Mouse (Mus musculus): Measurements from ENCODE around the gene Itpr1.
A peak's percentile ranks its signal among the peaks of the same experiment; 100 is the strongest.

The Itpr1 gene

DNA sequence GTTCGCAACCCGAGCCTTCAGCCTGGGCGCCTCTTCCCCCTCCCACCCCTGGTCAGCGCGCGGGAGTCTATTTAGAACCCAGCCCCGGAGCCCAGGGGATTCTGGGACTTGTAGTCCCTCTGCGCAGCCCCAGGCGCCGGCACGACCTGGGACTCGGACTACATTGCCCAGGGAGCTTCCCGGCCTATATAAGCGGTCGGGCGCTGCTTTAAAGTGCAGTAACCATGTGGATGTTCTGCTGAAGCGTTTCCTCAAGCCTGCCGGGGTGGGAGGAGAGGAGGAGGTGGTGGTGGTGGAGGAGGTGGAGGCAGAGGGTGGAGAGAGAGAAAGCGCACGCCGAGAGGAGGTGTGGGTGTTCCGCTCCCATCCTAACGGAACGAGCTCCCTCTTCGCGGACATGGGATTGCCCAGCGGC is at the start of gene Itpr1:
TSS of gene Itpr1 (plus strand) at position 216 of the 415 bp plus-strand sequence.
- DNase-seq (ENCODE audit: low read depth, low spot score): peak; percentile 99

DNA sequence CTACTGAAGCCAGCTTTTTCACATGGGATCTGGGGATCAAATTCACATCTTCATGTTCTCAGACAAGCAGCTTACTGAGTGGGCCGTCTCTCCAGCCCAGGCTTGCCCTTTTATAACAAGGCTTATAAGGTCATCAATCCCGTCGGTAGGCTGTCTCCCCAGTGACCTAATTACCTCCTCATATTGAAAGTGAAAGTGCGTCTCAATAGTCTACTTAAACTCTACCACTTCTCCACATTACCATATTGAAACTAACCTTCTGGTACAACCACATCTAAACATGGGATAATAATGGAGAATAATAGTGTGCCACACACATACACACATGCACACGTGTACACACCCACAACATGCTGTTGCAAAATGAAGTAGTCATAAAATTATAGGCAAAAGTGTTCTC is 48.0 kb upstream of the Itpr1 start:
- no peak for DNase-seq (ENCODE audit: low read depth, low spot score)

DNA sequence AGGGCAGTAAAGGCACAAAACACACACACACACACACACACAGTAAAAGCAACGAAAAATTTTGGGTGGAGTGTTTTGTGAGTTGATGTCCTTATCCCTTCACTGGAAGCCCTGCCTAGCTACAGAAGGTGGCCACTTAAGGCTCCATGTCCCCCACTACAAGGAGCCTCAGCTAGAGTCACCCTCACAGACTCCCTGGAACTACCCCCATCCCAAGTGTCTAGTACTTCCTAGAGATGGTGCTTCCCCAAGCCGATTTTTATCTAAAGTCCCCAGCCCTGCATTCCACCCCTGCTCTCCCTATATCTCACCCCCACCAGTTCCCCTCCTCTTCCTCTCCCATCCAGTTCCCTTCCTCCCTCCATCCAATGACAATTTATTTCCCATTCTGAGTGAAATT is 47.3 kb upstream of the Itpr1 start:
- DNase-seq (ENCODE audit: low read depth, low spot score): no peak

DNA sequence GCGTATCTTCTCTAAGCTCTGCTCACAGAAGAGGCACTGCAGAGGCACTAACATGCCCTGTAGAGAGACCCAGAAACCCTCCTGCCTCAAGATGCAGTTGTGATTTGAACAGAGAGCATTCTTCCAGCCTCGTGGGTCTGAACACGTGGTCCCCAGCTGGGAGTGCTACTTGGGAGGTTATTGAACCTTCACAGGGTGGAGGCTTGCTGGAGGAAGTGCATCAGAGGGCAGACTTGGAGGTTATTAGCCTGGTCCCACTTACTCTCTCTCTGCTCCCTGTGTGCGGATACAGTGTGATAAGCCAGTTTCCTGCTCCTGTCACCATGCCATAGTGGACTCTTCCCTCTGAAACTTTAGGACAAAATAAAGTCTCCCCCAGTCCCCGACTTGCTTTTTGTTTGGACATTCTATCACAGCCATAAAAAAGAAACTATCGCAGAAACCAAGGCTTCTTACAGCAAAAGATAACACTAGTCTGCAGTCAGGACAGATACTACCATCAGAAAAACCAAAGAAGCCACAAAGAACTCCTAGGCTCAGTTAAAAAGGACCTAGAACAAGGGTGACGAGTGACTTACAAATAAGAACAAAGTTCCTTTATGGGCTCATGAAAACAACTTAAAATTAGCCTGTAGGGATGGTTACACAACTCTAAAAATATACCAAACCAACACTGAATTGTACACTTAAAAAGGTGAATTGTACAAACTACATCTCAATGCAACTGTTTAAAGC is 44.8 kb upstream of the Itpr1 start:
- DNase-seq (ENCODE audit: low read depth, low spot score): no peak

DNA sequence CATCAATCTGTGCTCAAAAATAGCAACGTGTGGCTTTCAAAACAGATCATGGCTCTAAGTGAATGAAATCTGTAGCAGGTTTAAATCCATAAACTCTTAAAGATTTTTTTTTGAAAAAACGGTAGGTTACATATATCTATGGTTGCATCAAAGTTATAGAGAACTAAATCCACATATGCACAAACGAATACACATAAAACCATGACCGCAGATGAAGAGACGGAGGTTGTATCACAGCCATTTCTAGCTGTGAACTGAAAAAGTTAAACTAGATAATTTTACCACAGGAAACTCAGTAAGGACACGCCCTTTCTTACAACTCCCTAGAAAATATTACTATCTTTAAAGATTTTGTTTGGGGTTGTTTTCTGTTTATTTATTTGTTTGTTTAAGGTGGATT is 44.2 kb upstream of the Itpr1 start:
- no peak for DNase-seq (ENCODE audit: low read depth, low spot score)

DNA sequence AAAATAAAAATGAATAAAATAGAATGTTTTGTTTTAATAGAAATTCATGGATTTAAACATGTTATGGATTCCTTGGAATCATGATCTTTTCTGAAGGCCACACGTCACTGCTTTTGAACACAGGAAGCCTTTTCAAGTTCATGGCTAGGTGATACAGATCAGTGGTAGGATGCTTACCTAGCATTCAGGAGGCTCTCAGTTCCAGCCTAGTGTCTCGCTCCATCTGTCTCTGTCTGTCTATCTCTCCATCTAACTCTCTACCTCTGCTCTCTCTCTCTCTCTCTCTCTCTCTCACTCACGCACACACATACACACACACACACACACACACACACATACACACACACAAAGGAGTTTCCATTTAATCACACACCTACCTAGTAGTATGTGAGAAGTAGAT is 43.4 kb upstream of the Itpr1 start:
- no peak for DNase-seq (ENCODE audit: low read depth, low spot score)

DNA sequence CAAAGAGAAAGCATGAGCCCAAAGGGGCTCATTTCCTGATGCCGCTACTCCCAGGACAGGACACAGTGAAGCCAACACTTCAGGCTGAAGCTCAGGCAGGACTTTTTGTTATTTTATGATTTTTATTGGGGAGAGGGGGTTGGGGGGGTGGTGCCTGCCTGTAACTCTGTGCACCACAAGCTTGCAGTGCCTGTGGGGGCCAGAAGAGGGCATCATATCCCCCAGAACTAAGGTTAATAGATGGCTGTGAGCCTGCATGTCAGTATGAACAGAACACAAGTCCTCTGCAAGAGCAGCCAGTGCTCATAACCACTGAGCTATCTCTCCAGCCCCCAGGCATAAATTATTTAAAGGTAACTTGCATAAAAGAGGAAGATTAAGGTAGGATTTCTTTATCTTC is 40.7 kb upstream of the Itpr1 start:
- peak; percentile 48 for DNase-seq (ENCODE audit: low read depth, low spot score)

DNA sequence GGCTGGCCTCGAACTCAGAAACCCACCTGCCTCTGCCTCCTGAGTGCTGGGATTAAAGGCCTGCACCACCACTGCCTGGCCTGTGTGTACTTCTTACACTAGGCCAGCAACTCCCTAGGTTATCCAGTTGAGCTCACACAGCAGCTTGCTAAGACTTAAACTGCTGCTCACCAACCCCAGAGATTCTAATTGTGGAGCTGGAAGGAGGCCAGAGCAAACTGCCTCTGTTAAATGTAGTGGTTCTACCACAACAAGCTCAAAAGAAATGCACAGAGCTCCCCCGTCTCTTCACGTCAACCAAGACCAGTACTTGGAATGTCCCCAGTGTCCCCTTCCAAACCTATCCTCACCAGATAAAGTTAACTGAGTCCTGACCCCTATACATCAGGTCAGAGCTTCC is 38.7 kb upstream of the Itpr1 start:
- DNase-seq (ENCODE audit: low read depth, low spot score): no peak

DNA sequence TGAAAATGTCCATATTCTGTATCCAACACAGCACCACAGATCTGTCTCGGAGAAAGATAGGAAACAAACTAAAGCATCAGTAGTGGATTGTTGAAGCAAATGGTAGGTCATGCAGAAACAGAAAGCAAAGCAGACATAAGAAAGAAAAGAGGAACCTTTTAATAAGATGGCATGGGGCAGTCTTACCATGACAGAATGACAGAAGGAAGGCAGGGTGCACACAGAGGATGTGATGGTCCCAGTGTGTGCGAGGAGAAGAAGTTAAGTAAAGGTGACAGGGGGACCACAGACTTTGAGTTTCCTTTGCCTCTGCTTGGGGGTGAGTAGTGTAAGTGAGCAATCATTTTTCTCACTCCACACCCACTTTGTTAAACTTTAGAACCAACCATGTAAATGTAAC is 33.8 kb upstream of the Itpr1 start:
- DNase-seq (ENCODE audit: low read depth, low spot score): no peak

DNA sequence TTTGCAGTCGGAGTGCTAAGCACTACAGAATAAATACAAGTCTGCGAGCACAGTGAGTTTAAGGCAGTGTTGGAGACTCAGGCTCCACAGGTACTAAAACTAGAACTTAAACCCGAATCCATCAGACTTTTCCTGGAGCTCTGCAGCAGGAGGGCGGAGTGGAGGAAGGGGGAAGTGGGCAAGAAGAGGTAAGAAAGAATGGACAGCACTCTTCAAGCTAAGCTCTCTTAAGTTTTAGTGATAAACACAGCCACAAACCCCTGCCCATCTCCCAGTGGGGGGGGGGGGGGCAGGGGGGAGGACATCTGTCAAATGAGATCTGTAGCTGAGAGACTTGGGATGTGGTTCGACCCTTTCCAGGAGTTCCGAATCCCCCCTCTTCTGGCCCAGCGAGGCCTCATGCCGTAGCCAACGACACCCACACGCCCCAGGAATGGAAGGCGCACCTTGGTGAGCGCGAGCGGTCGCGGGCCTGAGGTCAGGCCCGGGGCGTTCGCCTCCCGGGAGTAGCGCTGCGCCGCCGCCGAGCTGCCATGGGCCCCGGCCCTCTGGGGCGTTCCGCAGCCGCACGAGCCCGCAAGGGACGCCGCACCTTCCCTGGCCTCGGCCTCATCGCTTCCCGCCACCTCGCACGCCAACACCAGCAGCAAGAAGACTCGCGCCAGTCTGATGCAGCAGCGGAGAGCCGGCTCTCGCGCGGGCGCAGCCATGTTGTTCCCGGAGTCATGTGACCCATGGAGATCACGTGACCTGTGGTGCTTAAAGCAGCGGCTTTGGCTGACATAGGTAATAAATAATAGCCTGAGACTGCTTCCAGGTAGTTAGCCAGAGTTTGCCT is 27.8 kb upstream of the Itpr1 start, which contains the start of gene Sumf1:
TSS of gene Sumf1 (minus strand) at position 736 of the 838 bp plus-strand sequence.
- peak; percentile 97 for DNase-seq (ENCODE audit: low read depth, low spot score)

DNA sequence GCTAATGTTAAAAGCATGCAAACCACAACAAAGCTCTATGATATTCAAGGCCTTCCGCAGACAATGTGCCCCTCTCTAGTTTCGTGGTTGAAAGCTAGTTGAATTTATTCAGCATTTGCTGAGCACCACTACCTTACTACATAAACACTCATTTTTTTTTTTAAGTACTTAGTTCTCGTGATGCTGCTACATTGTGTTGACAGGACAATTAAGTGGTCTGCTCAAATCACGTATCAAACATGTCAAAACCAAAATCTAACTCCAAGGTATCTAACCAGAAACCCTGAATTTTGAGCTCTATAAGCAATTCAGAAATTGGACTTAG is 27.2 kb upstream of the Itpr1 start:
- no peak for DNase-seq (ENCODE audit: low read depth, low spot score)

DNA sequence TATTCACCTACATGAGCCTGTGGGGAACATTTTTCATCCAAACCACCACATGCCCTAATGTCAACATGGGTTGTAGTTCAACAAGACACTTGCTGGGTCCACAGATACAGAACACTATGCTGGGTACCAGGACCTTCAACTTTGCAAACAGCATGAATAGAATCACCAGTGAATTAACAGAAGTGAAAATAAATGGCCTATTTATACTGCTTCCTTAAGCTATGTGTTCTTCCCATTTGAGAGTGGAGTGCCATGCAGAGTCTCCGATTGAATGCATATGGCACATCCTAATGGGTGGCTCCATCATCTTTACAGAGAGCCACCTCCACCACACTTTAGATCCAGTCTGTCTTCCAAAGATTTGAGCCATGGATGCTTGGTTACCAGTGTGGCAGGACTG is 22.2 kb upstream of the Itpr1 start:
- no peak for DNase-seq (ENCODE audit: low read depth, low spot score)

DNA sequence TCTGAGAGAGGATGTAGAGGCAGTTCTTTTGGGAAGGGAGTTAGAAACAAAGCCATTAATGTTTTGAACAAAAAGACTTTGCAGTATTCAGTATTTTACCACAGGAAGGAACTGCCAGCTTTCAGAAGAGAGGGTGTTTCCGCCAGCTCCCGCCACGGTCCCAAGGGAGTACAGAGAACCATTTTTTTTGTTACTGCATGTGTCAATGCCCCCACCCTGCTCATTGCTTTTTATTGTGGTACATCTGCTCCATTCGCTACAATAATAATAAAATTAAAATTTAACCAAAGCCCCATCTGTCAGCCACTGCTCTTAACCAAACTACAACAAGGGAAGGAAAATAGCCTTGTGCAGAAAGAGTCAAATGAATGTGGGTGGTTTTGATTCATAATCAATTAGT is 20.3 kb upstream of the Itpr1 start:
- no peak for DNase-seq (ENCODE audit: low read depth, low spot score)

DNA sequence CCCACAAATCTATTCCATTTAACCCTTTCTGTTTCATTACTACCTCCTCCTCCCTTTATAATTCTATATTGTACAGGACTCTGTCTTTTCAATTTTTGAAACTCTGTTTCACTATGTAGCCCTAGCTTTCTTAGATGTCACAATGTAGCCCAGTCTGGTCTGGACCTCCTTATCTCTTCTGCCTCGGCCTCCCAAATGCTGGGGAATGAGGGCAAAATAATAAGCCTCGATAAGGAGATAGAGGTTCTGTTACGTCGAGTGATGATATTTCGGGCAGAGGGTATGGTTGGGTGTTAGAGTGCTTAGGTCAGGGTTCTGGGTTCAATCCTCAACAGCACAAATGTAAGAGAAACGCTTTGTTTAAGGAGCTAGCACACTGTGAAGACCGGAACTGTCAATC is 16.2 kb upstream of the Itpr1 start:
- DNase-seq (ENCODE audit: low read depth, low spot score): no peak

DNA sequence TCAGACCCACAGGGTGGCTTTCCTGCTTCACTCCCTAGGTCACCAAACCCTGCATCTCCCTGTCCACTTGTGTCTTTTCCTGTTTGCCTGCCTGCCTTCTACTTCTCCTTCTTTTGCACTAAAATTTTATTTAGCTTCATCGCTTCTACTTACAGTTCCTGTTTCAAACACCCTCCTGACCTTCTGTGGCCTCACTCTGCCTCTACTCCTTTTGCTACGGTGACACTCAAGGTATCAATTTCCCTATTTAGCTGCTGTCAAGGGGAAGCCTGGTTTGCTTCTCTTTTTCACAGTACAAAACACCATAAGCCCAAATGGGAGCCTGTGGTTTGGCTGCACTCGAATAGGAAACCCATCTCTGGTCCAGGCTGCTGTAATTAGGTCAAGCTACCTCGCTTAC is 15.8 kb upstream of the Itpr1 start:
- no peak for DNase-seq (ENCODE audit: low read depth, low spot score)

DNA sequence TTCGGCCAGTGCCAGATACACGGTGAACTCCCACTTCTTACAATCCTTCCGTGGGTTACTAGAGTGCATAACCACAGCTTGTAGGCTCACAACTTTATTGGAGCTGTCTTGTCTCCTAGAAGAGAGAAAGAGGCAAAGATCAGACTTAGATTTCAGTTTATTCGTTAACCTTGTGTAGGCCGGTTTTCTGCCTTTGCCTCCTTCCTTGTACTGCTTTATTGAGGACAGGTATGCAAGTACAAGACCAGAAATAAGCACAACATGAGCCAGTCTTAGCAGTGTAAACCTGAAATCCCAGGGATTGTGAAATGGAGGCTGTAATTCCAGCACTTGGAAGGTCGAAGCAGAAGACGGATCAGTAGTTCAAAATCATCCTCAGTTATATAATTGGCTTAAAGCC is 14.6 kb upstream of the Itpr1 start:
- no peak for DNase-seq (ENCODE audit: low read depth, low spot score)

DNA sequence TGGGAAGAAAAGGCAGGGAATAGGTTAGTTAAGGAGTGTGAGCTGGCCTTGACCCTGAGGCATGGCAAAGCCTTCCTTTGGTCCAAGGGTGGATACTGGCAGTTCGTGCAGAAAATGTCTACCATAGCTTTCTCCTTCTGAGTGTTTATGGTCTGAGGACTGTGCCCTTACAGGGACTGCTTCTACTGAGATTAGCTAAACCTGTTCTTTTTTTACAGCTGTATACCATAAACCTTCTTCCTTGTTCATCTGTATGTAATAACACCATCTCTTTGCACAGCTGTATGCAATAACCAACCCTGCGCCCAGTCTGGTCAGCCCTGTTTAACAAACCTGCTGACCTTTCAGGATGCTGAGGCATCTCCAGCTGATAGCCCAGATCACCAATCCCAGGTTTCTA is 8.6 kb upstream of the Itpr1 start:
- DNase-seq (ENCODE audit: low read depth, low spot score): no peak

DNA sequence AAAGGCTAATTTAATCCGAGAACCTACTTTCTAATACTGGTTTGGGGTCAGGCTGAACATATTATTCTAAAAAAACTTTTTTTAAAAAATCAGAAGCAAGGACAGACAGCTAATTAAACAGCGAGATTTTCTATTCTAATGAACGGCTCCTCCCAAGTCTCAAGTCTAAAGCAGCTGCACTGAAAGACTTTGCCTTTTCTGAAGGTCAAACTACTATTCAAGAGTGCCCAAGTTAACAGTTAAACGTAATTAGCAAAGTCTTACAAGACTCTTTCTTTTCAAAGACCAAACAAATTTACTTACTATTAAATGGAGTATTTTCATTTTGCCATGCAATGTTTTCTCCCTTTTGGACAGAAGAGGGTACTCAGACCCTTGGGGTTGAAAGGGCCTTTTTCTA is 6.8 kb upstream of the Itpr1 start:
- no peak for DNase-seq (ENCODE audit: low read depth, low spot score)

DNA sequence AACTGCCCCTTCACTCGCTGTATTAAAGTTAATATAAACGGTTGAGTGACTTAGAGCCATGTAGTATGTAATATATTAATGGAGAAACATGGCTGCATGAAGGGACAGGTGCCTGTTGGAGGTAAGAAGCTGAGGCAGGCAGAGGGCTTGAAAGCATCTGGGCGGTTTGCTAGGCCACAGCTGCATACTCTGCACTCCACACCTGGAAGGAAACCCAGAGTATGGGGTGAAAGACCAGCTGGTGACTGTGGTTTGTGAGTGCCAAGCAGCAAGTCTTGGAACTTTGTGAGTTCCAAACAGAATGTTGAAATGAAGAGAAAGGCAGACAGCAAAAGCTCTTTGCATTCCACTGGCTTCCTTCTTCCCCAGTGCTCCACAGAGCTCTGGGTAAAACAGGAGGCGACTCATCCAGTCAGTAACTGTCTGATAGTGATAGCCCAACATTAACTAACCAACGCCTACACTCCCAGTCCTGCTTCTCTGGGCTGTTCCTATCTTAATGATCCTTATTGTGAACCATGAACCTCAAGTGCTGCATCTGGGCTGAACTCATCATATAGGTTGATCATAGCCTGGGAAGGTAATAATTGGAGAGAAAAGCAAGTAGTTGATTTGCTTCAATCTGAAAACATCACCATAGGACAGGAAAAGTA is 5.9 kb upstream of the Itpr1 start:
- no peak for DNase-seq (ENCODE audit: low read depth, low spot score)

DNA sequence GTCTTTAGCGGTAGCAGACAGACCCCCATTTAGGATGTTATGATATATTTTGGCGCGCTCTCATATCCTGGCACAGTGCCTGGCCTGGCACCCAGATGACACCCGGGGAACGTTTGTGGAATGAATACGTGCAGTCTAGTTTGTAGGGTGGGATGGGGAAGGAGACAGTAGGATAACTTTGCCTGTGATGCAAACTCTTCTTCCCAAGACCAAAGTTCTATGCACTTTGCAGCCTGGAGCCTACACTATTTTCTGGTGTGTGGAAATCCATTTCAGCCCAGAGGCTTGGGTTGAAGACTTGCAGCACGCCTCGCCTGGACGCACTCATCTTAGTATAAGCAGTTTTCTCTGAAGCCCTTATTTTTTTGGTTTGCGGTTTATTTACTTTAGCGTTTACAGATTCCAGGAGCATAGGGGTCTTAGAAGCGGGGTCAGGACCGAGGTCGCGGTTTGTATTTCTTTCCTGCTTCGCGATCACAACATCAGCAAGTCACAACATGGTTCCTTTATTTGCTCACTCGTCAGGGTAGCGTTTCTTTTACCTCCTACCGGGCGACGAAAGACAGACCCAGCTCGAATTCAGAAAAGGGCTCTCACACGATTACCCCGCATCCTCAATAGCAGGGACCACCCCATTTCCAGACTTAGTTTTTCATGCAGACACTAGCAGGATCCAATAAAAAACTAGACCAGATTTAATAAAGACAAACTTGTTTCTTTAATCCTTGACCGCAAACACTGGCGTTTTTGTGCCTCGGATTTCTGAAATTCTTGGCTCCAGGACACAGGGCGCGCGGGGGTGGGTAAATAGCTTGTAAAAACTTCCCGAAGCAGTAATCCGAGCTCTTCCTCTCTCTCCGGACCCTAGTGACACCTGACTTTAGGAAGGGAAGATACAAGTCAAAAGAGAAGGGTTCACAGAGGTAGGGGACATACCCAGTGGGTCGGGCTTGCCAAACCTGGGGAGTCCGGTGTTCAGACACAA is 708 bp upstream of the Itpr1 start:
- DNase-seq (ENCODE audit: low read depth, low spot score): peak; percentile 46

DNA sequence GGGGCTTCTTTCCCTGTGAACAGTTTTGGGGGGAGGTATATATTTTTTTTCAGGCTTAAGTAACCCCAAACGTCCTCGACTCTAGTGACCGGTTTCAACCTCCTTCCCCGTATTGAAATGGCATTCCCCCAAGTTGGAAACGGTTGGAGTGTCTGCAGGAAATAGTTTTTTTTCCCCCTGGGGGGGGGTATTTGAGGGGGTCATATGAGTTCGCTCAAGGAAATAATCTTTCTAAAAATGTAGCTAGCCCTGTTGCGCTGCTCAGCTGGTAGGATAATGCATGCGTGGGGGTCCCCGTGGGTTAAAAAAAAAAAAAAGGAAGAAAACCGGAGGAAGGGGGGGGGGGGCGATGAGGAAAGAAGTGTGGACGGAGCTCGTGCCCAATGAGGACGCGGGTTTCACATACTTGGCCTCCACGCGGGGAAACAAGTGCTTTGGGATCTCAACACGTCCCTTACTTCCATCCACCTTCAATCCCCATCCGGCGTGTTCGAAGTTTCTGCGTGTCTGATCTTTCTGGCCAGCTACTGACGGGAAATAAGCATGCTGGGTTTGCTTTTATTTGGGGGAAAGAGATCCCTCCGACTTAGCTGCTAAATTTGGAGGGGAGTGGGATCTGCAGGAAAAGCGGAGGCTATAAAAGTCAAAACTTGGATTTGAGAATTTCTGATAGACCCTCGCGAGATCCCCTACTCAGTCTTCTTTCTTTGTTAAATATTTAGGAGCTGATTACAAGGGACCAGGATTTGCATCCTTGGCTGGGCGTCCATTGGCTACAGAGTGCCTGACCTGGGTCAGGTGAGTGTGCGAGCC is 791 bp downstream of the Itpr1 start:
- peak; percentile 35 for DNase-seq (ENCODE audit: low read depth, low spot score)
